Mouse (Mus musculus): ENCODE results near the gene Zfp985.

DNA sequence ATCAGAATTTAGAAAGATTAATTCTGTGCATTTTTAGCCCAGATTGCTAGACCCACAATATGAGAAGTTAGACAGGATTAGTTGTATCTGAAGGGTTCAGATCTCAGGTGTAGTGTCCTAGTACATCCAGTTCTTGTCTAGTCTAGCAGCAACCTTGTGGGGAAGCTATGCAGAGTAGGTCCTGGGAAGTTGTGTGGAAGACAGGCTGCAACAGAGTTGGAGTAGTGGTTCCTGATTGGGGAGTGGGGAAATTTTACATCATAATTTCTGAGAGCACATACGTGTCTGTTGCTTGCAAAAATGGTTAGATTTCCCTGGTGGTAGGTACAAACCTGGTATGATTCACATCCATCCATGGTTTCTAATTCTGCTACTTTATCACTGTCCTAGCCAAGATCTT lies 28.0 kb upstream of the Zfp985 start:
- TF ChIP-seq CTCF (IDR thresholded peaks at IDR 0.05; ENCODE audit: low read depth, low read length) (no peak), GATA1 (IDR thresholded peaks at IDR 0.05; ENCODE audit: borderline replicate concordance, low read length) (no peak), GATA2 (IDR thresholded peaks at IDR 0.05; ENCODE audit: borderline replicate concordance, low read depth, low read length) (no peak)

All from G1E (cell line).